Mouse (Mus musculus): Measurements from ENCODE around the gene Herc4.

Herc4 gene

GRCm38 (mm10) chr10:63247457-63247856 lies 3.8 kb downstream of the Herc4 start:
- no peak for DNase-seq (ENCODE audit: low spot score in 2 of 2)

GRCm38 (mm10) chr10:63248421-63248820 lies 4.8 kb downstream of the Herc4 start:
- no peak for DNase-seq (ENCODE audit: low spot score in 2 of 2)

- no peak for DNase-seq (ENCODE audit: low spot score in 2 of 2)
Observed at GRCm38 (mm10) chr10:63258696-63259095, 15.1 kb downstream of the Herc4 start.

GRCm38 (mm10) chr10:63259340-63259739 lies 15.7 kb downstream of the Herc4 start:
- DNase-seq (ENCODE audit: low spot score in 2 of 2): no peak

DNA sequence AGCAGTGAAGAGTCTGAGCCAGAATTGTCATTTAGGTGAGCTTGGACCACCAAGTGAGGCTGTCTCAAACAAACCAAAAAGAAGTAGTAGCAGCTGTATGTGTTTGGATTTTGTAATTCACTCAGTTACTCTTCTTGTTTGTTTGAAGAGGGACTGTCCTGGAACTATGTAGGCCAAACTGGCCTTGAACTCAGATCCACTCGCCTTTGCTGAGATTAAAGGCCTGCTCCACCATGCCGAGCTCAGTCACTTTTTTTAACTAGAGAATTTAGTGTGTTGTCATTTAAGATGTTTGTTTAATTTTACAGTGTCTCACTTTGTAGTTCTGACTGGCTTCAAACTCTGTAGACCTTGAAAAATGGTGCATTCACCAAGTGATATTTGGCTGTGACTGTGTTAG lies 24.3 kb downstream of the Herc4 start:
- DNase-seq (ENCODE audit: low spot score in 2 of 2): no peak

GRCm38 (mm10) chr10:63272401-63272800 lies 28.8 kb downstream of the Herc4 start:
- DNase-seq (ENCODE audit: low spot score in 2 of 2): no peak

DNA sequence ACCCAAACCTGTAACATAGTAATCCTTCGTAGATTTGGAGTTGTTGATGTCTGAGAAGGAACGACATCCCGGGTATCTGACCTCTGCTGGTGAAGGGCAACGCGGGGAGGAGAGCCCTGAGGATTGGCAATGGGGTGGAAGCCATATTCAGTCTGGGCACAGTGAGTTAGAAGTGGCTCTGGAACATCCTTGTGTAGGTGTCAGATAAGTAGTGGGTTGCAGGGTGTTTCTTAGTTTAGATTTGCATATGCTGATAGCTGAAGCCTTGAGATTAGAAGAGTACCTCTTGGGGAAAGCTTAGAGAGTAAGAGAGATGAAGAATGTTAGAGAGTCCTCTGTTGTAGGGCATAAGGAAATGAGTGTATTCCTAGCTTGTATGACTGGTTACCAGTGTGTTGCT lies 29.3 kb downstream of the Herc4 start:
- no peak for DNase-seq (ENCODE audit: low spot score in 2 of 2)

GRCm38 (mm10) chr10:63277010-63277409 lies 33.4 kb downstream of the Herc4 start:
- peak in 1 of 2 experiments; percentile 37 for DNase-seq (ENCODE audit: low spot score in 2 of 2)

- no peak for DNase-seq (ENCODE audit: low spot score in 2 of 2)
Observed at GRCm38 (mm10) chr10:63279851-63280250, 36.2 kb downstream of the Herc4 start.

GRCm38 (mm10) chr10:63282417-63282816 lies 38.8 kb downstream of the Herc4 start:
- no peak for DNase-seq (ENCODE audit: low spot score in 2 of 2)

DNA sequence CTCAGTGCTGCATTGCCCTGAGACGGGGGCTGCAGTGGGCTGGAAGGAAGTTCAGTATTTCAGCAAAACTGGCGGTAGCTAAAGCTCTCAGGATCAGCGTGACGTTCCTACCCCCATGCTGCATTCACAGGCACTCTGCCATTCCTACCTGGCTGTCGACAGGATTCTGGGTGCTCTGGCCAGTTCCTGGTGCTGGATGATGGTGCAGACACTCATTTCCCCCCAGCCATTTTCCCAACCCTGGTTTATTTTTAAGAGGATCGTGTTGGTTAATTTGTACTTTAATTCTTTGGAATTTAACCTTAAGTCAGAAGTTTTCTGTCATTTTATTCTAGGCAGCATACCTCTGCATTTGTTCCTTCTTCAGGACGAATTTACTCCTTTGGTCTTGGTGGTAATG lies 39.2 kb downstream of the Herc4 start:
- no peak for DNase-seq (ENCODE audit: low spot score in 2 of 2)

DNA sequence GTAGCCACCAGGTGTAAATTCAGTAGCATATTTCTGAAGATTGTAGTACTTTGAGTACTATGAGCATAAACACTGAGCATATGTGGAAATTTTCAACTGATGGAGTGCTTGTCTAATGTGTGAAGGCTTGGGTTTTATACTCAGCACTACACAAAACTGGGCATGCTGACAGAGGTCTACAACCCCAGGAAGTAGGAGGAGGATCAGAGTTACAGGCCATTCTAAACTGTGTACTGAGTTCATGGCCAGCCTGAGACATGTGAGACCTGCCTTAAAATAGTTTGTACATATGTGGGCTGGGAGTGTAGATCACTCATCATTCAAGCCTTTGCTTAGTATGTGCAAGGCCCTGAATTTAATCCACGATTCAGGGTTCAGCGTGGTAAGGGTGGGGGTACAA lies 58.7 kb downstream of the Herc4 start:
- peak in 1 of 2 experiments; percentile 41 for DNase-seq (ENCODE audit: low spot score in 2 of 2)

DNA sequence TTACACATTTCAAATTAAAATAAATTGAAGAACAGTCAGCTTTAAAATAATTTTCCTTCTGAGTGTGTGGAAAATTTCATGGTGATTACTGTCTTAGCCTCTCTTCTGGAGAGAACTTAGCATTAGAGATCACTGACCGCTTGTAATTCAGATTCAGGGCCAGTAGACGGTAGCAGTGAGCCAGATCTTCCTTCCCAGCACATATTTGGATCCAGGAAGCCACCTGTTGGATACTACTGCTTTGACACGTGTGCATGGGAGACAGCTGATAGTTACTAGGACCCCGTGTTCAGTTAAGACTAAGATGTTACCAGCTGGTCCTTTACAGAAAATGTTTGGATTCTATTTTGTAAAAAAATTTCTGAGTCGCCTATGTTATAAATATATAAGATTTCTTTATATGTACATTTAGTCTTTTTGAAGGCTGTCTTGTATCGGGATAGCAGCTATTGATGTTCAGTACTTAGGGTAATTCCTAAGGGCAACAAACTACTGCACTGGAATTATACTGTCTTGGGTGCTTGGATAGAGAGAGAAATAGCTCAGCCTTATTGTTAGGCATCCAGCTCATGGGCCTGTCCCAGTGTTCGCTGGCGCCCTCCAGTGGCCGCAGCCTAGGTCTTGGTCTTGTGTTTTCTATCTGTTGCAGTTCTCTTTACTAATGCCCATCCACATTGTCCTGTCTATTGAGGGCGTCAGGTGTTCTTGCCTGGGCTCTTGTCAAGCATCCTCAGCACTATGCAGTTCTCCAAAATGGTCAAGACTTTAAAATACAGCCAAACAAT lies 65.2 kb downstream of the Herc4 start:
- peak; percentile 84 to 96 for DNase-seq (ENCODE audit: low spot score in 2 of 2)

DNA sequence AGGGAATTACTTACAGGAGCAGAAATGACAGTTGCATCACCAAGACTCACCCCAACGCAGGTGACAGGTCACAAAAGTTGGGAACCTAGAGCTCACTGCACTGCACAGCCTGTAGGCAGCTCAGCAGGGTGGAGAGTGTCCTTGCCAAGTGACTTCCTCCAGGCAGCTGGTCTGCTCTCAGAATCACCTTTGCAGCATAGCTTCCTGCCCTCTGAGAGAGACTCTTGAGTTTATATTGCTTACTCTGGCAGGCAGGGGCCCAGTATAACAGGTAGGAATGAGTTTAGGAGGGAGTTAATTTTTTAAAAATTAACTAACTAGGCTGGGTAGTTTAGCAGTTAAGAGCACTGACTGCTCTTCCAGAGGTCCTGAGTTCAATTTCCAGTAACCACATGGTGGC lies 70.1 kb downstream of the Herc4 start:
- DNase-seq (ENCODE audit: low spot score in 2 of 2): no peak

- DNase-seq (ENCODE audit: low spot score in 2 of 2): no peak
Observed at GRCm38 (mm10) chr10:63327091-63327490, 83.5 kb downstream of the Herc4 start.

GRCm38 (mm10) chr10:63336901-63337300 lies 93.3 kb downstream of the Herc4 start:
- no peak for DNase-seq (ENCODE audit: low spot score in 2 of 2)

DNA sequence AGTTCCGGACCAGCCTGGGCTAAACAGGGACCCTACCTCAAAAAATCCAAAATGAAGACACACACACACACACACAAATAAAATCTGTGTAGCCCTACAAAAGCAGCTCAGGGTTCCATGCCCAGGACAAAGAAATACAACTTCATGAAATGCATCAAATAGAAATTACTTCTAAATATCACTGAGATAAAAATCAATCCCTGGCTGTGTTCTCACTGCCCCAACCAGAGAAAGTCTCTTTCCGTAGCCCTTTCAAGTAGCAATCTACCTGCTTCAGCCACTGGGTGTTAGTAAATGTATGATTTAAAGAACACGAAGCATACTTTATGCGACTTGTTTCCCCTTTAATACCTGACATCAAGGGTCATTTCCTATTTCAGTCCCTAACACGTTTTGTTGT lies 93.7 kb downstream of the Herc4 start:
- DNase-seq (ENCODE audit: low spot score in 2 of 2): no peak

GRCm38 (mm10) chr10:63337951-63338836 lies 94.6 kb downstream of the Herc4 start:
- DNase-seq (ENCODE audit: low spot score in 2 of 2): peak; percentile 58 to 84

GRCm38 (mm10) chr10:63338914-63339643 lies 95.5 kb downstream of the Herc4 start:
- DNase-seq (ENCODE audit: low spot score in 2 of 2): peak; percentile 91 to 96

- no peak for DNase-seq (ENCODE audit: low spot score in 2 of 2)
Observed at GRCm38 (mm10) chr10:63341351-63341750, 97.7 kb downstream of the Herc4 start.

GRCm38 (mm10) chr10:63344751-63345150 lies 101.1 kb downstream of the Herc4 start:
- no peak for DNase-seq (ENCODE audit: low spot score in 2 of 2)

DNA sequence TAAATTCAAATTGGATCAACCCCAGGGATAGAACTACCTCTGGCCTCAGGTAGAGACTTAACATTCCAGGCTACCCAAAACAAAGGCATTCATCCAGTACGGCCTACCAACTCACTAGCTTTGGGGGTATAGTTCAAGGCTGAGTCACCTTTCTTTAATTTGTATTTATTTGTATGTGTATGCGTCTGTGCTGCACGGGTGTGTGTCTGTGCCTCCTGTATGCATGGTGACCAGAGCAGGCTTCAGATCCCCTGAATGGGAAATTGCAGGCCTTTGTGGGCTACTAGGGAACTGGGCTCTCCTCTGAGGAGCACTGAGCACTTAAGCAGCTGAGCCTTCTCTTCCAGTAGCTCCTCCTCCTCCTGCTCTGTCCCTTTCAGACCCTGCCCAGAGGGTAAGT lies 104.7 kb downstream of the Herc4 start:
- no peak for DNase-seq (ENCODE audit: low spot score in 2 of 2)
